Mouse (Mus musculus) midbrain, embryonic 12.5 days (tissue): ENCODE results near the gene Inf2. TPM values are rescaled to one million over a fixed set of nuclear protein-coding genes. Genes with fewer than 3 reads are reported as not detected.
A peak's percentile ranks its signal among the peaks of the same experiment; 100 is the strongest.

ENCODE experiments used
- ATAC-seq: fragments of 200-750 bp; cut with Nextera tagmentation; 2 replicates; pipeline ENCODE4 v1.8.0; 2017; ENCODE audit warnings: low read depth, moderate TSS enrichment, moderate library complexity; ENCODE audit not compliant: low FRiP score
- H3K27ac ChIP-seq: fragments of 300-500 bp; sonication (generic); replicated peaks from 2 replicates; pipeline ENCODE4 v1.5.1; 2016; ENCODE audit warnings: mild to moderate bottlenecking
- H3K27me3 ChIP-seq: fragments of 300-500 bp; sonication (generic); 2 replicates; pipeline ENCODE4 v1.6.1; 2016; ENCODE audit warnings: mild to moderate bottlenecking
- H3K36me3 ChIP-seq: fragments of 300-500 bp; sonication (generic); 2 replicates; pipeline ENCODE4 v1.6.1; 2016
- H3K4me1 ChIP-seq: fragments of 300-500 bp; sonication (generic); 2 replicates; pipeline ENCODE4 v1.6.1; 2016
- H3K4me2 ChIP-seq: fragments of 300-500 bp; sonication (generic); replicated peaks from 2 replicates; pipeline ENCODE4 v1.6.1; 2016; ENCODE audit warnings: mild to moderate bottlenecking, moderate library complexity
- H3K4me3 ChIP-seq: fragments of 300-500 bp; sonication (generic); 2 replicates; pipeline ENCODE4 v1.5.1; 2016; ENCODE audit warnings: mild to moderate bottlenecking
- H3K9ac ChIP-seq: fragments of 300-500 bp; sonication (generic); replicated peaks from 2 replicates; pipeline ENCODE4 v1.6.1; 2016; ENCODE audit warnings: mild to moderate bottlenecking, moderate library complexity
- H3K9me3 ChIP-seq: fragments of 300-500 bp; sonication (generic); 2 replicates; pipeline ENCODE4 v1.6.1; 2016; ENCODE audit warnings: mild to moderate bottlenecking
- WGBS: fragments of 180-500 bp; shearing (Covaris S2); methylation state at CpG from one replicate; pipeline ENCODE4 v1.1.7; 2016; 5-methylcytosine and 5-hydroxymethylcytosine counted together
- polyA plus RNA-seq: library from polyadenylated mRNA; unstranded; fragments of >200 nt; fragmentation: Nextera tagmentation; extraction: Ambion mirVana; gene quantifications from 2 replicates; pipeline ENCODE4 v1.2.1, GENCODE M21; 2016

The Inf2 gene
- polyA plus RNA-seq, 1 experiment from 2014 or later = 1.3 TPM

GRCm38 (mm10) chr12:112590566-112591239, 2.1 kb downstream of the Inf2 start:
- H3K9me3 ChIP-seq = no peaks in the 10 kb centered on the region
- H3K4me3 ChIP-seq = no peak overlapping the region
- no peaks in the 10 kb centered on the region for H3K36me3 ChIP-seq
- no peak for ATAC-seq
- no peak overlapping the region for H3K27ac ChIP-seq
- H3K9ac ChIP-seq = no peak overlapping the region
- peaks cover 62% of the 10 kb centered on the region for H3K27me3 ChIP-seq
- H3K4me2 ChIP-seq = no peak overlapping the region
- WGBS = 83% methylated on average over 8 of the region's 8 CpGs
- H3K4me1 ChIP-seq = peaks cover 27% of the 10 kb centered on the region

GRCm38 (mm10) chr12:112591240-112591639, 2.7 kb downstream of the Inf2 start:
- Histone ChIP-seq H3K9ac (no peak overlapping the region), H3K4me3 (no peak overlapping the region), H3K4me1 (peaks cover 27% of the 10 kb centered on the region), H3K9me3 (no peaks in the 10 kb centered on the region), H3K27ac (no peak overlapping the region), H3K36me3 (no peaks in the 10 kb centered on the region), H3K4me2 (no peak overlapping the region), H3K27me3 (peaks cover 59% of the 10 kb centered on the region)
- ATAC-seq = no peak
- WGBS = 83% methylated on average over 5 of the region's 5 CpGs

- H3K4me1 ChIP-seq = peaks cover 27% of the 10 kb centered on the region
Measured at GRCm38 (mm10) chr12:112591730-112592129, 3.1 kb downstream of the Inf2 start.

GRCm38 (mm10) chr12:112592985-112593734, 4.6 kb downstream of the Inf2 start:
- no peak overlapping the region for H3K9ac ChIP-seq
- no peak overlapping the region for H3K27ac ChIP-seq
- ATAC-seq = no peak
- 78% methylated on average over 21 of the region's 21 CpGs for WGBS
- H3K9me3 ChIP-seq = no peaks in the 10 kb centered on the region
- no peak overlapping the region for H3K4me2 ChIP-seq
- peaks cover 39% of the 10 kb centered on the region for H3K27me3 ChIP-seq
- no peak overlapping the region for H3K4me3 ChIP-seq
- peaks cover 22% of the 10 kb centered on the region for H3K4me1 ChIP-seq
- H3K36me3 ChIP-seq = no peaks in the 10 kb centered on the region

More at GRCm38 (mm10) chr12:112591730-112592129, 3.1 kb downstream of the Inf2 start:
- Histone ChIP-seq H3K4me2 (no peak overlapping the region), H3K27me3 (peaks cover 54% of the 10 kb centered on the region), H3K27ac (no peak overlapping the region), H3K36me3 (no peaks in the 10 kb centered on the region), H3K9me3 (no peaks in the 10 kb centered on the region), H3K4me3 (no peak overlapping the region), H3K9ac (no peak overlapping the region)
- WGBS = 86% methylated on average over 3 of the region's 3 CpGs
- ATAC-seq = no peak

GRCm38 (mm10) chr12:112593951-112594915, 5.6 kb downstream of the Inf2 start:
- no peak overlapping the region for H3K9ac ChIP-seq
- H3K27ac ChIP-seq = no peak overlapping the region
- H3K4me3 ChIP-seq = no peak overlapping the region
- H3K9me3 ChIP-seq = no peaks in the 10 kb centered on the region
- ATAC-seq = no peak
- H3K4me2 ChIP-seq = no peak overlapping the region
- peaks cover 29% of the 10 kb centered on the region for H3K27me3 ChIP-seq
- WGBS = 77% methylated on average over 16 of the region's 16 CpGs
- H3K4me1 ChIP-seq = peaks cover 11% of the 10 kb centered on the region
- no peaks in the 10 kb centered on the region for H3K36me3 ChIP-seq

- no peak overlapping the region for H3K27ac ChIP-seq
- WGBS = 61% methylated on average over 4 of the region's 4 CpGs
- peaks cover 21% of the 10 kb centered on the region for H3K27me3 ChIP-seq
- no peaks in the 10 kb centered on the region for H3K36me3 ChIP-seq
- no peak overlapping the region for H3K4me3 ChIP-seq
- H3K4me2 ChIP-seq = no peak overlapping the region
- H3K9ac ChIP-seq = 0 out of 2 replicates have a peak overlapping the region, but pooled peaks have one; percentile 25
- H3K9me3 ChIP-seq = no peaks in the 10 kb centered on the region
- H3K4me1 ChIP-seq = peaks cover 10% of the 10 kb centered on the region
- ATAC-seq = no peak
Measured at GRCm38 (mm10) chr12:112594989-112595388, 6.4 kb downstream of the Inf2 start.

- Histone ChIP-seq H3K4me1 (peaks cover 10% of the 10 kb centered on the region), H3K9me3 (no peaks in the 10 kb centered on the region), H3K9ac (no peak overlapping the region), H3K36me3 (no peaks in the 10 kb centered on the region), H3K27me3 (peaks cover 15% of the 10 kb centered on the region), H3K4me2 (no peak overlapping the region), H3K4me3 (no peak overlapping the region), H3K27ac (no peak overlapping the region)
- 64% methylated on average over 4 of the region's 4 CpGs for WGBS
- ATAC-seq = no peak
Measured at GRCm38 (mm10) chr12:112595626-112596025, 7.0 kb downstream of the Inf2 start.

- peaks cover 10% of the 10 kb centered on the region for H3K4me1 ChIP-seq
- H3K4me3 ChIP-seq = no peak overlapping the region
- H3K36me3 ChIP-seq = no peaks in the 10 kb centered on the region
- H3K9ac ChIP-seq = no peak overlapping the region
- WGBS = 82% methylated on average over 9 of the region's 9 CpGs
- ATAC-seq = no peak
- H3K27me3 ChIP-seq = peaks cover 7% of the 10 kb centered on the region; the same call in 1 of the 2 replicates
- no peak overlapping the region for H3K27ac ChIP-seq
- no peaks in the 10 kb centered on the region for H3K9me3 ChIP-seq
- no peak overlapping the region for H3K4me2 ChIP-seq
Measured at GRCm38 (mm10) chr12:112596454-112596853, 7.9 kb downstream of the Inf2 start.

GRCm38 (mm10) chr12:112596891-112597500, 8.4 kb downstream of the Inf2 start:
- Histone ChIP-seq H3K9me3 (no peaks in the 10 kb centered on the region), H3K4me1 (peaks cover 10% of the 10 kb centered on the region), H3K4me3 (no peak overlapping the region), H3K27me3 (peaks cover 7% of the 10 kb centered on the region; the same call in 1 of the 2 replicates), H3K4me2 (no peak overlapping the region), H3K27ac (no peak overlapping the region), H3K36me3 (no peaks in the 10 kb centered on the region), H3K9ac (no peak overlapping the region)
- WGBS = 75% methylated on average over 14 of the region's 14 CpGs
- ATAC-seq = no peak

- Histone ChIP-seq H3K4me1 (peaks cover 10% of the 10 kb centered on the region), H3K4me3 (no peak overlapping the region), H3K4me2 (no peak overlapping the region), H3K27me3 (peaks cover 7% of the 10 kb centered on the region; the same call in 1 of the 2 replicates), H3K9me3 (no peaks in the 10 kb centered on the region), H3K36me3 (no peaks in the 10 kb centered on the region), H3K9ac (no peak overlapping the region), H3K27ac (no peak overlapping the region)
- no peak for ATAC-seq
- 79% methylated on average over 8 of the region's 8 CpGs for WGBS
Measured at GRCm38 (mm10) chr12:112597618-112598017, 9.0 kb downstream of the Inf2 start.

GRCm38 (mm10) chr12:112599198-112599597, 10.6 kb downstream of the Inf2 start:
- no peak overlapping the region for H3K4me2 ChIP-seq
- WGBS = 35% methylated on average over 4 of the region's 4 CpGs
- H3K27me3 ChIP-seq = peaks cover 2% of the 10 kb centered on the region; the same call in 1 of the 2 replicates
- H3K4me1 ChIP-seq = peaks cover 10% of the 10 kb centered on the region
- H3K4me3 ChIP-seq = no peak overlapping the region
- no peak overlapping the region for H3K9ac ChIP-seq
- ATAC-seq = no peak
- H3K27ac ChIP-seq = no peak overlapping the region
- H3K36me3 ChIP-seq = no peaks in the 10 kb centered on the region
- H3K9me3 ChIP-seq = no peaks in the 10 kb centered on the region
